Mouse (Mus musculus) embryonic facial prominence, embryonic 11.5 days (tissue): ENCODE measurements around the gene D11Wsu47e. TPM values are rescaled to one million over a fixed set of nuclear protein-coding genes. Genes with fewer than 3 reads are reported as not detected.

Experiments
- polyA plus RNA-seq: library from polyadenylated mRNA; unstranded; fragments of >200 nt; fragmentation: Nextera tagmentation; extraction: Ambion mirVana; gene quantifications from 2 replicates; pipeline ENCODE4 v1.2.1, GENCODE M21; 2014

The D11Wsu47e gene
- polyA plus RNA-seq, 1 experiment from 2014 or later: 26.5 TPM

Other genes with a start within 250 kb of the D11Wsu47e start
- 3.3 and 3.4 TPM in 2 replicates for gene Sstr2, start 65.1 kb upstream of the D11Wsu47e start, polyA plus RNA-seq
- gene Cog1, start 35.2 kb upstream of the D11Wsu47e start, polyA plus RNA-seq: 26.1 and 28.4 TPM in 2 replicates
- gene Slc39a11, start 34.3 kb upstream of the D11Wsu47e start, polyA plus RNA-seq: 12.5 and 14.5 TPM in 2 replicates
- 51.2 and 52.0 TPM in 2 replicates for gene Fam104a, start 257 bp upstream of the D11Wsu47e start, polyA plus RNA-seq
- gene Cpsf4l, start 25.6 kb downstream of the D11Wsu47e start, polyA plus RNA-seq: 0.31 TPM in 1 of 2 replicates, not detected in the other
- 59.1 and 63.7 TPM in 2 replicates for gene Cdc42ep4, start 67.5 kb downstream of the D11Wsu47e start, polyA plus RNA-seq